16 mouse cellular contexts compared by ENCODE assay signal in the genomic region with DNA sequence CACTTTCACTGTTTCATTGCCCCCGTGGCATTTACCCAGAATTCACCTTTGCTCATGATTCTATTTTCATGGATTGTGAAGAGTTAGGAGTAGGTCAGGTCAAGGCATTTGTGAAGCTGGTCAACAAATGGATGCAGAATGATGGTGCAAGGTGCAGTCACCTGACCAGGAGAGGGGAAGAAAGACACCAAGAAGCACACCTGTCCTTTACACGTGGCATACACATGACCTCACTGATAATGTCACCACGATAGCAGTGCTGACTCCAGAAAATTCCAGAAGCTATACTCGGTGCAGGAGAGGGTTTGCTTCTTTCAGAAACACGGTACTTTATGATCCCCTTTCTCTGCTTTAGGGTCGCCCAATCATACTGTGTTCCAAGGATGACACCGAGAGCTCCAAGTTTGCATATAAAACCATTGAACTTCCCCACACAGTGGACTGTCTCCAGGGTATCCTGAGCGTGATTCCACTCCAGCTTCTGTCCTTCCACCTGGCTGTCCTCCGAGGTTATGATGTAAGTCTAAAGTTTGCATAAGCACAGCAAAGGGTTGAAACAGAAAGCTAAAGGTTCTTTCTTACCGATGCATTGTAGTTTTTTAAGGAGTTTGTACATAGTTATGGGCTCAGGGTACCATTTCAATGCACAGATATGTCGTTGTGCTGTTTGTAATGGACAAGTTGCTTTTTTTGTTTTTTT. TPM values are rescaled to one million over a fixed set of nuclear protein-coding genes. Genes with fewer than 3 reads are reported as not detected.
"Had no signal": no experiment of that assay in that cellular context is flagged by ENCODE, and none has a peak within 500 bp of the region (broad histone marks: within the 10 kb centered on the region; RNA-seq: fewer than 3 reads in every experiment).

No protein-coding gene starts in this region.

- H3K4me3 ChIP-seq: lung, embryonic 15.5 days; megakaryocyte, embryonic 14.5 days; midbrain, embryonic 13.5 days; midbrain, embryonic 15.5 days; neural tube, embryonic 12.5 days had no signal

- H3K4me1 ChIP-seq: lung, embryonic 15.5 days; neural tube, embryonic 12.5 days had no signal

- DNase-seq: lung, adult 2 months; lung, postnatal 14 days; lung, postnatal 36 days; right cerebral cortex, postnatal 14 days; spleen, adult 18-20 months; thymus, adult 18-20 months; thymus, postnatal 14 days; thymus, postnatal 36 days had no signal

- H3K36me3 ChIP-seq: midbrain, embryonic 15.5 days had no signal

- H3K9me3 ChIP-seq: lung, embryonic 15.5 days; midbrain, embryonic 13.5 days; midbrain, embryonic 15.5 days; neural tube, embryonic 12.5 days had no signal

- H3K27ac ChIP-seq: lung, embryonic 15.5 days; macrophage; midbrain, embryonic 13.5 days; midbrain, embryonic 15.5 days; neural tube, embryonic 12.5 days had no signal

- H3K9ac ChIP-seq: lung, embryonic 15.5 days; midbrain, embryonic 13.5 days; midbrain, embryonic 15.5 days; neural tube, embryonic 12.5 days had no signal

- ATAC-seq: lung, postnatal 0 days; midbrain, embryonic 13.5 days; midbrain, embryonic 15.5 days had no signal

- H3K4me2 ChIP-seq: lung, embryonic 15.5 days; midbrain, embryonic 11.5 days; midbrain, embryonic 13.5 days; midbrain, embryonic 15.5 days; neural tube, embryonic 12.5 days had no signal

- H3K27me3 ChIP-seq: lung, embryonic 15.5 days; midbrain, embryonic 13.5 days; midbrain, embryonic 15.5 days; neural tube, embryonic 12.5 days had no signal

RNA-seq across cellular contexts. Expression of a gene that starts 41.4 kb away (rescaled TPM):
- polyA plus RNA-seq: macrophage had no signal
